Mouse (Mus musculus) heart, embryonic 14.5 days (tissue): ENCODE data around the gene Grk6. TPM values are rescaled to one million over a fixed set of nuclear protein-coding genes. Genes with fewer than 3 reads are reported as not detected.

Experiments
- ATAC-seq: fragments of 200-750 bp; cut with Nextera tagmentation; 2 replicates; pipeline ENCODE4 v1.8.0; 2017; ENCODE audit warnings: low read depth, moderate TSS enrichment; ENCODE audit not compliant: insufficient number of reproducible peaks, insufficient read depth, low FRiP score
- H3K27ac ChIP-seq, 2 experiments: fragments of 200-500 bp in 1 of 2; fragments of 300-500 bp in 1 of 2; sonication (generic) in 1 of 2; replicated peaks in 1 of 2; 2 replicates each; pipeline ENCODE4 v1.5.1; 2012 to 2014; ENCODE audit warnings: low read depth in 2 of 2, low read length in 2 of 2, control low read depth in 1 of 2, mild to moderate bottlenecking in 1 of 2, mixed read lengths in 1 of 2; ENCODE audit not compliant: control insufficient read depth in 1 of 2, insufficient read depth in 1 of 2
- H3K27me3 ChIP-seq: fragments of 300-500 bp; sonication (generic); 2 replicates; pipeline ENCODE4 v1.6.1; 2014; ENCODE audit warnings: mild to moderate bottlenecking, low read length, control low read depth; ENCODE audit not compliant: control insufficient read depth, insufficient read depth
- H3K36me3 ChIP-seq: fragments of 300-500 bp; sonication (generic); 2 replicates; pipeline ENCODE4 v1.6.1; 2014; ENCODE audit warnings: mild to moderate bottlenecking, control low read depth, low read length, mixed read lengths; ENCODE audit not compliant: control insufficient read depth, insufficient read depth
- H3K4me1 ChIP-seq, 2 experiments: fragments of 200-500 bp in 1 of 2; fragments of 300-500 bp in 1 of 2; sonication (generic) in 1 of 2; 2 replicates each; pipeline ENCODE4 v1.6.1; 2012 to 2014; ENCODE audit warnings: low read length in 2 of 2, control low read depth in 1 of 2, mixed read lengths in 1 of 2; ENCODE audit not compliant: control insufficient read depth in 2 of 2, insufficient read depth in 2 of 2
- H3K4me2 ChIP-seq: fragments of 300-500 bp; sonication (generic); 2 replicates; pipeline ENCODE4 v1.6.1; 2014; ENCODE audit warnings: mild to moderate bottlenecking, low read length
- H3K4me3 ChIP-seq, 2 experiments: fragments of 200-500 bp in 1 of 2; fragments of 300-500 bp in 1 of 2; sonication (generic) in 1 of 2; 2 replicates each; pipeline ENCODE4 v1.5.1; 2012 to 2014; ENCODE audit warnings: low read length in 2 of 2, mild to moderate bottlenecking in 2 of 2, control low read depth in 1 of 2, low read depth in 1 of 2, moderate library complexity in 1 of 2; ENCODE audit not compliant: control insufficient read depth in 1 of 2, insufficient read depth in 1 of 2
- H3K9ac ChIP-seq: fragments of 300-500 bp; sonication (generic); 2 replicates; pipeline ENCODE4 v1.6.1; 2014; ENCODE audit warnings: mild to moderate bottlenecking, low read length
- H3K9me3 ChIP-seq: fragments of 300-500 bp; sonication (generic); 2 replicates; pipeline ENCODE4 v1.6.1; 2016; ENCODE audit warnings: low read length, control low read depth; ENCODE audit not compliant: control insufficient read depth
- WGBS: fragments of 180-500 bp; shearing (Covaris S2); extraction: QIAGEN DNeasy Blood & Tissue Kit; methylation state at CpG from one replicate; pipeline ENCODE4 v1.1.7; 2014; 5-methylcytosine and 5-hydroxymethylcytosine counted together
- microRNA-seq: library from miRNA; unstranded; fragments of <30 nt; microRNA quantifications from one replicate; pipeline ENCODE4, GENCODE M21; 2016
- polyA plus RNA-seq: library from polyadenylated mRNA; unstranded; fragments of >200 nt; fragmentation: Nextera tagmentation; extraction: Ambion mirVana; gene quantifications from 2 replicates; pipeline ENCODE4 v1.2.1, GENCODE M21; 2014

Gene Grk6
- polyA plus RNA-seq, 1 experiment from 2014 or later: 23.6 TPM

DNA sequence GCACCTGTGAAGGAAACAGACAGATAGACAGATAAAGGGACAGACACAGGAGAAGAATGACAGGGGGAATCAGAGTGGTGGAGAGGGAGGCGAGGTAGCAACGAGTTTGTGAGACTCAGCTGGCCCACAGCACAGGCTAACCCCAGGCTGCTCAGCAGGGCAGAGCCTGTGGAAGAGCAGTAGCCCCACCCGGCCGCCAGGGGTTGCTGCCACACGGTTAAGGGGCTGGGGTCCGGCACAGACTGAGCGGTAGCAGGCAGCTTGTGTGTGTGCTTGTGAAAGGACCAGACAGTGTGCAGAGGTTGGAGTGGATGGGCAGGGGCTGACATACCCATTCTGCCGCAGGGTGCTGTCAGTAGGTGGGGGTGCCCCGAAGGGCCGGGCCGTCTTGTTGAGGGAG, 63.0 kb downstream of the Grk6 start:
- H3K4me1 ChIP-seq: peaks cover 29 to 46% of the 10 kb centered on the region in 2 experiments
- peaks cover 84% of the 10 kb centered on the region for H3K36me3 ChIP-seq
- H3K27me3 ChIP-seq: no peaks in the 10 kb centered on the region
- no peak overlapping the region for H3K9ac ChIP-seq
- no peak overlapping the region for H3K27ac ChIP-seq
- ATAC-seq: no peak
- no peaks in the 10 kb centered on the region for H3K9me3 ChIP-seq
- H3K4me2 ChIP-seq: no peak overlapping the region
- H3K4me3 ChIP-seq: no peak overlapping the region
- WGBS: 66% methylated on average over 11 of the region's 11 CpGs

DNA sequence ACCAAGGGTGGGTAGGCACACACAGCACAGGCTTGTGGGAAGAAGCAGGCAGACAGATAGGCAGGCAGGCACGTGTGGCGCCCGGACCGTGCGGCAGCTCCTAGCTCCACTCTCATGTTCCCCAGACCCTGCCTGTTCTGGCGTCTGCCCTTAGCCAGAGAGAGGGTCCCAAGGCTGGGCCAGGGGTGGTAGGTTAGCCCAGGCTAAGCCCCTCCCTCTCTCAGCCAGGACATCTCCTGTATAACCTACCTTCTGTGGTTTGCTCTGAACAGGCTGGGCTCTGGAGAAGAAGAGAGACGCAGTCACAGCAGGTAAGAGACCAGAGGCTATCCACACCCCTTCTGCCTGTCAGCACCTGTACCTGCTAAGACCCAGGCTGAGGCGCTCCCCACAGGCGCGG, 63.7 kb downstream of the Grk6 start:
- Histone ChIP-seq H3K4me1 (peaks cover 29 to 46% of the 10 kb centered on the region in 2 experiments), H3K27me3 (no peaks in the 10 kb centered on the region), H3K4me3 (no peak overlapping the region), H3K9ac (no peak overlapping the region), H3K36me3 (peaks cover 78% of the 10 kb centered on the region), H3K27ac (no peak overlapping the region), H3K9me3 (no peaks in the 10 kb centered on the region), H3K4me2 (no peak overlapping the region)
- no peak for ATAC-seq
- WGBS: 88% methylated on average over 10 of the region's 10 CpGs

DNA sequence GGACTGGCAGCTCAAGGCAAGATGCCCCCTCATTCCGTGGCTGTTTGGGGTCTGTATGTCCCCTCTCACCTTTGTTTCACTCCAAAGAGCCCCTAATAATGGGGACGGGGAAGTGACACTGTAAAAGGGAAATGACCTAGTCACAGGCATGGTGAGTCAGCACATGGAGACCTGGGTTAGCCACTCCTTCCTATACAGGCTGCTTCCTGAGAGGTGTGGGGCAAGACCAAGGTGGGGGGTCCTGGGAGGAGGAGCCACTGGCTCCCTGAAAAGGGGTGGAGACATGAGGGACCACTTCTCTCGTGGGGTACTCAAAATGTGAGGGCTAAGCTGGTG, 65.4 kb downstream of the Grk6 start:
- peak; percentile 4 for ATAC-seq

More for the DNA sequence above, 65.4 kb downstream of the Grk6 start:
- Histone ChIP-seq H3K36me3 (peaks cover 60% of the 10 kb centered on the region), H3K4me2 (peak overlapping the region; percentile 92), H3K4me3 (peak overlapping the region; percentile 6 to 17; a peak in 3 of 4 replicates), H3K9me3 (no peaks in the 10 kb centered on the region), H3K9ac (peak overlapping the region; percentile 63), H3K27me3 (peaks cover 7% of the 10 kb centered on the region), H3K27ac (peak overlapping the region; percentile 72 to 97), H3K4me1 (peaks cover 29 to 41% of the 10 kb centered on the region in 2 experiments)
- WGBS: 10% methylated on average over 3 of the region's 3 CpGs

Small RNAs within 50 kb of the gene (microRNA-seq; reads per million reads assigned to microRNA genes)
- gene Mir6943 (0.84 reads per million), gene Mir6944 (19.0 reads per million, percentile 30 among the genes with 10 or more reads in this experiment), gene Mir6945 (5.9 reads per million, percentile 16 among the genes with 10 or more reads in this experiment)

Other genes with a start within 250 kb of the Grk6 start
- gene Nsd1, start 235.3 kb upstream of the Grk6 start, polyA plus RNA-seq: 53.5 and 57.3 TPM in 2 replicates
- 369 and 389 TPM in 2 replicates for gene Prelid1, start 124.6 kb upstream of the Grk6 start, polyA plus RNA-seq
- 73.1 and 78.7 TPM in 2 replicates for gene Rab24, start 123.1 kb upstream of the Grk6 start, polyA plus RNA-seq
- 20.4 and 22.3 TPM in 2 replicates for gene Mxd3, start 115.2 kb upstream of the Grk6 start, polyA plus RNA-seq
- 69.5 and 73.6 TPM in 2 replicates for gene Lman2, start 82.3 kb upstream of the Grk6 start, polyA plus RNA-seq
- 0.45 and 0.50 TPM in 2 replicates for gene Rgs14, start 75.3 kb upstream of the Grk6 start, polyA plus RNA-seq
- not detected in 2 replicates for gene Slc34a1, start 46.9 kb upstream of the Grk6 start, polyA plus RNA-seq
- gene Pfn3, start 29.8 kb upstream of the Grk6 start, polyA plus RNA-seq: not detected in 2 replicates
- gene F12, start 18.3 kb upstream of the Grk6 start, polyA plus RNA-seq: not detected in 2 replicates
- 0.24 and 0.30 TPM in 2 replicates for gene Prr7, start 19.2 kb downstream of the Grk6 start, polyA plus RNA-seq
- 51.8 and 53.5 TPM in 2 replicates for gene Dbn1, start 43.0 kb downstream of the Grk6 start, polyA plus RNA-seq
- gene Pdlim7, start 68.6 kb downstream of the Grk6 start, polyA plus RNA-seq: 329 and 370 TPM in 2 replicates
- gene Dok3, start 84.2 kb downstream of the Grk6 start, polyA plus RNA-seq: 1.3 and 1.4 TPM in 2 replicates
- 27.8 and 28.9 TPM in 2 replicates for gene Ddx41, start 91.6 kb downstream of the Grk6 start, polyA plus RNA-seq
- 16.8 and 19.5 TPM in 2 replicates for gene Fam193b, start 126.0 kb downstream of the Grk6 start, polyA plus RNA-seq
- gene Tmed9, start 128.7 kb downstream of the Grk6 start, polyA plus RNA-seq: 35.0 and 58.4 TPM in 2 replicates
- 16.4 and 17.2 TPM in 2 replicates for gene B4galt7, start 154.8 kb downstream of the Grk6 start, polyA plus RNA-seq
- gene Caml, start 177.9 kb downstream of the Grk6 start, polyA plus RNA-seq: 35.3 and 41.2 TPM in 2 replicates
- 22.0 and 22.8 TPM in 2 replicates for gene Ddx46, start 190.0 kb downstream of the Grk6 start, polyA plus RNA-seq
- gene B230219D22Rik, start 248.1 kb downstream of the Grk6 start, polyA plus RNA-seq: 74.8 and 75.4 TPM in 2 replicates